Mouse (Mus musculus) retina, embryonic 14.5 days (tissue): ENCODE data around the gene Gm3854.
"Not testable (repeated sequence)": the region's sequence is repeated elsewhere in the genome, so short reads cannot be mapped to it uniquely, and the experiment has no call there.

Experiments
- DNase-seq: peaks from one replicate; pipeline ENCODE4 v3.0.0-alpha.2; 2015; ENCODE audit warnings: low spot score

The Gm3854 gene

GRCm38 (mm10) chr7:6343501-6344071 is at the start of gene Gm3854:
Gm3854 (plus strand) TSS chr7:6343759.
- DNase-seq, result peak; percentile 82

GRCm38 (mm10) chr7:6300796-6301195 is 42.8 kb upstream of the Gm3854 start:
- not testable (repeated sequence) for DNase-seq

- peak; percentile 36 for DNase-seq
Measured at GRCm38 (mm10) chr7:6330458-6331232, 12.9 kb upstream of the Gm3854 start.

GRCm38 (mm10) chr7:6331233-6331956 is 12.2 kb upstream of the Gm3854 start, which contains the start of gene Zfp583:
Zfp583 (minus strand) TSS chr7:6331285.
- peak; percentile 90 for DNase-seq

- no peak for DNase-seq
Measured at GRCm38 (mm10) chr7:6339865-6340264, 3.7 kb upstream of the Gm3854 start.

- no peak for DNase-seq
Measured at GRCm38 (mm10) chr7:6344124-6344523, 565 bp downstream of the Gm3854 start.

- no peak for DNase-seq
Measured at GRCm38 (mm10) chr7:6358121-6358520, 14.6 kb downstream of the Gm3854 start.

GRCm38 (mm10) chr7:6358937-6359590 is 15.5 kb downstream of the Gm3854 start:
- DNase-seq, result peak; percentile 87

- no peak for DNase-seq
Measured at GRCm38 (mm10) chr7:6360477-6361060, 17.0 kb downstream of the Gm3854 start.

- no peak for DNase-seq
Measured at GRCm38 (mm10) chr7:6361756-6362155, 18.2 kb downstream of the Gm3854 start.

GRCm38 (mm10) chr7:6362268-6363046 is 18.9 kb downstream of the Gm3854 start:
- DNase-seq, result peak; percentile 100

GRCm38 (mm10) chr7:6363047-6363488 is 19.5 kb downstream of the Gm3854 start, which contains the start of gene Zfp78:
Zfp78 (plus strand) TSS chr7:6363280.
- peak; percentile 95 for DNase-seq

GRCm38 (mm10) chr7:6364761-6365160 is 21.2 kb downstream of the Gm3854 start:
- no peak for DNase-seq

GRCm38 (mm10) chr7:6367185-6367584 is 23.6 kb downstream of the Gm3854 start:
- no peak for DNase-seq

- DNase-seq, result not testable (repeated sequence)
Measured at GRCm38 (mm10) chr7:6368146-6368545, 24.6 kb downstream of the Gm3854 start.

- DNase-seq, result no peak
Measured at GRCm38 (mm10) chr7:6369460-6369859, 25.9 kb downstream of the Gm3854 start.

- no peak for DNase-seq
Measured at GRCm38 (mm10) chr7:6372993-6373392, 29.4 kb downstream of the Gm3854 start.

- no peak for DNase-seq
Measured at GRCm38 (mm10) chr7:6378441-6378840, 34.9 kb downstream of the Gm3854 start.

- no peak for DNase-seq
Measured at GRCm38 (mm10) chr7:6381431-6381830, 37.9 kb downstream of the Gm3854 start.

- DNase-seq, result peak; percentile 97
Measured at GRCm38 (mm10) chr7:6383044-6383455, 39.5 kb downstream of the Gm3854 start, which contains the start of gene Zfp28. Zfp28 (plus strand) TSS chr7:6383295.

GRCm38 (mm10) chr7:6384011-6384410 is 40.5 kb downstream of the Gm3854 start:
- no peak for DNase-seq
